Comparison of ENCODE assay signal across 8 mouse cellular contexts in genomic region chr1:55025656-55026430, GRCm38 (mm10). TPM values are rescaled to one million over a fixed set of nuclear protein-coding genes. Genes with fewer than 3 reads are reported as not detected.
DNase-seq lines count a peak whose midpoint lies in the region; ATAC-seq lines count a peak whose summit lies in the region.

No protein-coding gene starts in this region.

- no peaks in the 10 kb centered on the region for H3K4me1 ChIP-seq in forebrain, embryonic 11.5 days (replicated peaks; ENCODE audit: control insufficient read depth, insufficient read depth, low read length)
- H3K4me1 ChIP-seq in midbrain, embryonic 10.5 days, result peaks cover 15% of the 10 kb centered on the region

- no peaks in the 10 kb centered on the region for H3K9me3 ChIP-seq in forebrain, embryonic 11.5 days (ENCODE audit: control insufficient read depth, low read length)
- H3K9me3 ChIP-seq in midbrain, embryonic 10.5 days (replicated peaks), result no peaks in the 10 kb centered on the region; the same call in 1 of the 2 replicates

- peak overlapping the region; percentile 98 for H3K9ac ChIP-seq in forebrain, embryonic 11.5 days (ENCODE audit: low read length)

- peak overlapping the region; percentile 60 for H3K4me2 ChIP-seq in forebrain, embryonic 11.5 days (ENCODE audit: low read depth, low read length, severe bottlenecking)

- peak overlapping the region; percentile 92 for H3K4me3 ChIP-seq in forebrain, embryonic 11.5 days (ENCODE audit: low read depth, low read length)
- peak overlapping the region; percentile 98 for H3K4me3 ChIP-seq in midbrain, embryonic 10.5 days

- no peak for ATAC-seq in forebrain, embryonic 11.5 days (replicated peaks; ENCODE audit: low FRiP score)
- ATAC-seq in inflammation-experienced regulatory T-cells, adult 6 months, result peak; percentile 19

- peak; percentile 17 for DNase-seq in adrenal gland, postnatal 10 days
- no peak for DNase-seq in adrenal gland, postnatal 25 days
- peak; percentile 3 to 18 for DNase-seq in right cerebral cortex, postnatal 36 days (ENCODE audit: low spot score in 2 of 2)
- DNase-seq in right cerebral cortex, postnatal 25 days, result no peak
- DNase-seq in forebrain, embryonic 11.5 days (ENCODE audit: low spot score), result no peak
- no peak for DNase-seq in midbrain, embryonic 10.5 days (ENCODE audit: low spot score)
- no peak for DNase-seq in cerebellum, postnatal 10 days

- no peaks in the 10 kb centered on the region for H3K36me3 ChIP-seq in forebrain, embryonic 11.5 days (ENCODE audit: control insufficient read depth, insufficient read depth, low read length)
- H3K36me3 ChIP-seq in midbrain, embryonic 10.5 days, result peaks cover 34% of the 10 kb centered on the region

- no peak overlapping the region for H3K27ac ChIP-seq in forebrain, embryonic 11.5 days (ENCODE audit: low read depth, low read length)
- peak overlapping the region; percentile 99 for H3K27ac ChIP-seq in midbrain, embryonic 10.5 days (replicated peaks)

- WGBS in forebrain, embryonic 11.5 days, result 25% methylated on average over 10 of the region's 10 CpGs
- WGBS in midbrain, embryonic 10.5 days, result 26% methylated on average over 10 of the region's 10 CpGs

- H3K27me3 ChIP-seq in forebrain, embryonic 11.5 days (ENCODE audit: control insufficient read depth, insufficient read depth, low read length), result no peaks in the 10 kb centered on the region
- H3K27me3 ChIP-seq in midbrain, embryonic 10.5 days (ENCODE audit: low read depth, poor library complexity, severe bottlenecking), result no peaks in the 10 kb centered on the region

RNA-seq across cellular contexts. Expression of gene Sf3b1, which starts 1.4 kb away (rescaled TPM):
- 100 to 1,000 TPM; 117 to 148 TPM for total RNA-seq in adrenal gland, postnatal 10 days (2021)
- total RNA-seq in adrenal gland, postnatal 25 days (2021), result 134 and 161 TPM in 2 replicates
- polyA plus RNA-seq in forebrain, embryonic 11.5 days (2014; fragmentation: Nextera tagmentation; extraction: Ambion mirVana), result 327 and 360 TPM in 2 replicates
- 100 to 1,000 TPM; 408 to 502 (median 410) TPM for polyA plus RNA-seq in inflammation-experienced regulatory T-cells, adult 6 months (2017; shearing (Covaris generic))
- polyA plus RNA-seq in midbrain, embryonic 10.5 days (2016; fragmentation: Nextera tagmentation; extraction: Ambion mirVana), result 286 and 291 TPM in 2 replicates

RNA-seq across cellular contexts. Expression of gene Coq10b, which starts 26.7 kb away (rescaled TPM):
- 10 to 100 TPM; 35.7 to 82.2 TPM for total RNA-seq in adrenal gland, postnatal 10 days (2021)
- 64.2 and 77.0 TPM in 2 replicates for total RNA-seq in adrenal gland, postnatal 25 days (2021)
- polyA plus RNA-seq in forebrain, embryonic 11.5 days (2014; fragmentation: Nextera tagmentation; extraction: Ambion mirVana), result 30.9 and 32.9 TPM in 2 replicates
- 10 to 100 TPM; 14.6 to 22.7 (median 17.0) TPM for polyA plus RNA-seq in inflammation-experienced regulatory T-cells, adult 6 months (2017; shearing (Covaris generic))
- 24.1 and 27.1 TPM in 2 replicates for polyA plus RNA-seq in midbrain, embryonic 10.5 days (2016; fragmentation: Nextera tagmentation; extraction: Ambion mirVana)

Comparison
In these comparisons a context has a peak if more than half of its experiments do, and no peak if none do; other contexts are left out.
1. DNase-seq: peak in adrenal gland, postnatal 10 days (single experiment) and right cerebral cortex, postnatal 36 days (2 of 2); none in adrenal gland, postnatal 25 days (single experiment), right cerebral cortex, postnatal 25 days (single experiment), forebrain, embryonic 11.5 days (single experiment), midbrain, embryonic 10.5 days (single experiment) and cerebellum, postnatal 10 days (0 of 2).